Mouse (Mus musculus) liver, postnatal 0 days (tissue): ENCODE measurements at regions not wholly inside any gene's neighbourhood (a gene's known extent, or its start where the extent isn't known, plus 50 kb on each side); places are given as distances from the start of the nearest gene placed in this dataset.

Experiments used
- CTCF ChIP-seq: sonication (generic); IDR thresholded peaks from 2 replicates; pipeline ENCODE4 v1.5.1; 2016; ENCODE audit warnings: antibody characterized with exemption, low read depth
- EP300 ChIP-seq: IDR thresholded peaks from 2 replicates; pipeline ENCODE4 v1.6.1; 2016; ENCODE audit warnings: antibody characterized with exemption, low read depth, mild to moderate bottlenecking

DNA sequence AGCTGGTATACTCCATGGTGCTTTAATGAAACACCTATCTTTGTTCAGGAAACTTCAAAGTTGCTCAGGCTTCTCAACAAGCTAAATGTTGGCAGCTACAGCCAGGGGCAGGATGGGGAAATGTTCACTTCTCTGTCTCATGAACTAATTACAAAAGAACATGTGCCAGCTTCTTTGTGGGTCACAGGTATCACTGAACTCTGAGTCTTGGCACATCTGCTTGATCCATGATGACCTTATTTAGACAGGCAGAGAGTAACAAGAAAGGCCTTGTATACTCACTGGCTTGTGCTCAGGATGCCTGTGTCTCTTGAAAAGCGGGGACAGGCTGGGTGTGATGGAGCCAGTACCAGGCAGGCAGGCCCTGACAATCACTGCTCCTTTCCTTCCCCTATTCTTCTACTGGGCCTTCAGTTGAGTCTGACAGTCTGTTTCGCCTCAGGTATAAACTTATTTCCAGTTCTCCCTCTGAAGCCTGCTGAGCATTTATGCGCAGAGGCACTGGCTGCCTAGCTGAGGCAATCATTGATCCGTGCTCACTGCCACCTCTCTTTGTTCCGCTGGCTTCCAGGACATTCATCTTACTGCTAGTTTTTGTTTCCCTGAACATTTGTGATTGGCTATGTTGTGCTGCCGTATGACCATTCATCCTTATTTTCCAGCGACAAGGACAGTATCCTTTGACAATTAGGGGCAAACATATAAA lies 179.5 kb upstream of the C9orf72 start:
- no peak for TF ChIP-seq CTCF
- TF ChIP-seq EP300 = no peak
